Mouse (Mus musculus) cerebellum, adult 2 months (tissue): ENCODE data around the gene Phyhipl. TPM values are rescaled to one million over a fixed set of nuclear protein-coding genes. Genes with fewer than 3 reads are reported as not detected.

ENCODE experiments used
- DNase-seq, 2 experiments: peaks; one replicate each; pipeline ENCODE4 v3.0.0; 2021
- H3K27ac ChIP-seq: fragments of 200-500 bp; 2 replicates; pipeline ENCODE4 v1.5.1; 2012; ENCODE audit warnings: low read length, control low read depth, inconsistent platforms; ENCODE audit not compliant: insufficient read depth
- H3K27me3 ChIP-seq: fragments of 200-500 bp; 2 replicates; pipeline ENCODE4 v1.6.1; 2012; ENCODE audit warnings: inconsistent platforms, mild to moderate bottlenecking, low read length, moderate library complexity; ENCODE audit not compliant: control insufficient read depth, insufficient read depth
- H3K4me1 ChIP-seq: fragments of 200-500 bp; 2 replicates; pipeline ENCODE4 v1.6.1; 2011; ENCODE audit warnings: low read length; ENCODE audit not compliant: control insufficient read depth, insufficient read depth
- H3K4me3 ChIP-seq: fragments of 200-500 bp; replicated peaks from 2 replicates; pipeline ENCODE3; 2011; ENCODE audit warnings: mild to moderate bottlenecking, low read depth, low read length, control low read depth; ENCODE audit not compliant: insufficient read depth
- CTCF ChIP-seq: fragments of 200-500 bp; IDR thresholded peaks from 2 replicates; pipeline ENCODE4 v1.5.1; 2011; ENCODE audit warnings: low read depth, mild to moderate bottlenecking, control low read depth, low read length, moderate library complexity, borderline replicate concordance; ENCODE audit not compliant: insufficient read depth
- POLR2A ChIP-seq: fragments of 200-500 bp; IDR thresholded peaks from 2 replicates; pipeline ENCODE4 v1.6.1; 2011; ENCODE audit warnings: low read length, control low read depth, borderline replicate concordance; ENCODE audit not compliant: insufficient read depth
- WGBS: fragments of 180-500 bp; shearing (Covaris S2); methylation state at CpG from one replicate; pipeline ENCODE4 v1.1.7; 2018; 5-methylcytosine and 5-hydroxymethylcytosine counted together
- polyA plus RNA-seq: library from polyadenylated mRNA; depleted of rRNA; stranded (reverse); fragments of >200 nt; gene quantifications from 2 replicates; pipeline ENCODE4 v1.2.3, GENCODE M21; 2012; rRNA removed

Phyhipl gene
- polyA plus RNA-seq, 1 experiment, result 224 TPM

GRCm38 (mm10) chr10:70520143-70521131 is 135.3 kb downstream of the Phyhipl start:
- no peak for TF ChIP-seq CTCF
- no peak for TF ChIP-seq POLR2A
- WGBS, result 5% methylated on average over 38 of the region's 38 CpGs
- Histone ChIP-seq H3K27me3 (no peaks in the 10 kb centered on the region), H3K27ac (no peak overlapping the region), H3K4me1 (peaks cover 15% of the 10 kb centered on the region), H3K4me3 (peak overlapping the region; percentile 48)
- DNase-seq, result peak; percentile 42 to 54

DNA sequence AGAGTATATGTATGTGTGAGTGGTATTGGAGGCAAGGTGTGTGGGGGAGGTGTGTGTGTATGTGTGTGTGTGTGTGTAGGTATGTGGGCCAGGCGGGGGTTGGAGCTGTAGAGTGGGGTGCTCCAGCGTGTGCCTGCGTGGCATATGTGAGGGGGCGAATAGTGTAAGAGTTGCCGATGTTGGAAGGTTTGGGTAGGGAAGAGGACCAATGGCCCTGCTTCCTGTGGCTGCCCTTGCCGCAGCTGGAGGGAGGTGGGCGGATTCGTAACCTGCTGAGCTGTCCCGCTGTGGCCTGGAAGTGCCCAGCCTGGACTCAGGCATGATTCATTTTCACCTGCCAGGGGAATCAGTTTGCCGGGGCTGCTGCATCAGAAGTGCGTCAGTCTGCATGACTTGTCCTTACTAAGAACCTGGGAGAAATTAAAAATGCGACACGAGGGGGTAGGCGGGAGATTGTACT is 136.1 kb downstream of the Phyhipl start:
- Histone ChIP-seq H3K4me1 (peaks cover 15% of the 10 kb centered on the region), H3K27ac (no peak overlapping the region), H3K4me3 (no peak overlapping the region), H3K27me3 (no peaks in the 10 kb centered on the region)
- TF ChIP-seq POLR2A (no peak), CTCF (no peak)
- DNase-seq, result peak; percentile 58 to 66
- WGBS, result 19% methylated on average over 14 of the region's 14 CpGs

- Histone ChIP-seq H3K27ac (0 out of 2 replicates have a peak overlapping the region, but pooled peaks have one; percentile 52), H3K27me3 (no peaks in the 10 kb centered on the region), H3K4me1 (peaks cover 15% of the 10 kb centered on the region), H3K4me3 (no peak overlapping the region)
- TF ChIP-seq CTCF, result no peak
- TF ChIP-seq POLR2A, result no peak
- WGBS, result 33% methylated on average over 8 of the region's 8 CpGs
- peak; percentile 39 to 51 for DNase-seq
These were observed 139.1 kb downstream of the Phyhipl start for GRCm38 (mm10) chr10:70516661-70517060.

DNA sequence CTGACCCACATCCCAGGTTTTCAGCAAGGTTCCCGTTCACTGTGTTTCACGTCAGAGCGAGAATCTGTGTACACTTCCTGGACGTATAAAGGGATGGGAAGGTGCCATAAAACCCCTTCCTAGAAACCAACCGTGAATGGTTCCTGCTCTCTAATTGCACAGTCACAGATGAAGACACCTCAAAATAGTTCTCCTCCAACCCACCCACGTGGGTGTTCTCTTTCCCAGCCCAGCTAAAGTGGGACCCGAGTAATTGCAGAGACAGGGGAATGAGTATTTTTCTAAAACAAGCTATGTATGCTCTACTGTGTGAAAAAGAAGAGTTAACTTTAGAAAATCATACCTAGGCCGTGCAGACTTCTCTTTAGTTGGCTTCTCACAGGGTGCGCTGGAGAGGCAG is 140.9 kb downstream of the Phyhipl start:
- Histone ChIP-seq H3K4me3 (no peak overlapping the region), H3K27ac (no peak overlapping the region), H3K4me1 (peaks cover 15% of the 10 kb centered on the region), H3K27me3 (no peaks in the 10 kb centered on the region)
- no peak for DNase-seq
- TF ChIP-seq CTCF (no peak), POLR2A (no peak)
- WGBS, result 89% methylated on average over 9 of the region's 9 CpGs

DNA sequence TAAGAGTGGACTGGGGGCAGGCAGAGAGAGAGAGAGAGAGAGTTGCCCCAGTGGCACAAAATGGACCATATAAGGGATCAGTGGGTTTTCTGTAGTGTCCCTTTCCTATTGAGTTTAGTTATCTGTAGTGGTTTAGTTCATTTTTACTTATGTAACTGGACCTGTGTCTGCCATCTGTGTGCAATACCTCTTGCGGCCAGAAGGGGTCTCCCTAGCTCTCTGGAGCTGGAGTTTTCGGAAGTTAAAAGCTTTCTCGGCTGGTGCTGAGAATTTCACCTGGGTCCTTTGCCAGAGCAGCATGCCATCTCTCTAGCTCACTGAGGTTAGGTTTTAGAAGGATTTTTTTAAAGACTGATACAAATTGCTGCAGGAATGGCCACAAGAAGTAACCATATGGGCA is 147.9 kb downstream of the Phyhipl start:
- no peaks in the 10 kb centered on the region for H3K27me3 ChIP-seq
- TF ChIP-seq CTCF, result peak; percentile 22; the same call in 1 of the 2 replicates
- TF ChIP-seq POLR2A, result no peak
- no peak for DNase-seq
- no peak overlapping the region for H3K27ac ChIP-seq
- peaks cover 19% of the 10 kb centered on the region for H3K4me1 ChIP-seq
- 96% methylated on average over 3 of the region's 3 CpGs for WGBS
- H3K4me3 ChIP-seq, result no peak overlapping the region

Other genes with a start within 250 kb of the Phyhipl start
- 20.8 and 22.3 TPM in 2 replicates for gene Fam13c, start 215.5 kb downstream of the Phyhipl start, polyA plus RNA-seq